In genomic region chr2:72235361-72235901, GRCm38 (mm10) we compare ENCODE assay signal across 8 mouse cellular contexts. TPM values are rescaled to one million over a fixed set of nuclear protein-coding genes. Genes with fewer than 3 reads are reported as not detected.
A peak's percentile ranks its signal among the peaks of the same experiment; 100 is the strongest.
DNase-seq lines count a peak whose midpoint lies in the region; ATAC-seq lines count a peak whose summit lies in the region.

No protein-coding gene starts in this region.

- intact Hi-C loops in heart, postnatal 36 days (cut with DNase I), result loop anchor here (1.0 to 2.0 kb wide), 3 partner anchors 49 to 155 kb away; partner anchors contain the start of gene Map3k20

- peaks cover 5% of the 10 kb centered on the region; the same call in 1 of the 2 replicates for H3K27me3 ChIP-seq in forebrain, embryonic 10.5 days (ENCODE audit: poor library complexity, severe bottlenecking)
- H3K27me3 ChIP-seq in stomach, embryonic 16.5 days (ENCODE audit: control insufficient read depth, insufficient read depth, low read length), result no peaks in the 10 kb centered on the region

- H3K4me1 ChIP-seq in forebrain, embryonic 10.5 days, result peaks cover 10% of the 10 kb centered on the region
- H3K4me1 ChIP-seq in stomach, embryonic 16.5 days (ENCODE audit: control insufficient read depth, insufficient read depth, low read length), result peaks cover 8% of the 10 kb centered on the region; the same call in 1 of the 2 replicates

- no peak for ATAC-seq in stomach, embryonic 16.5 days (ENCODE audit: insufficient read depth, low FRiP score)
- no peak for ATAC-seq in granulocyte monocyte progenitor cell, adult 5-6 weeks (replicated peaks; ENCODE audit: poor library complexity, severe bottlenecking)

- peak; percentile 36 for DNase-seq in lung, postnatal 10 days
- DNase-seq in lung, postnatal 25 days (ENCODE audit: low spot score), result no peak
- DNase-seq in forebrain, embryonic 10.5 days (ENCODE audit: extremely low spot score, low spot score), result no peak
- peak; percentile 39 to 62 for DNase-seq in heart, postnatal 36 days
- DNase-seq in embryo, embryonic 10.5 days (ENCODE audit: low spot score), result no peak
- DNase-seq in kidney, postnatal 4 days, result no peak

- peak overlapping the region; percentile 56 for H3K27ac ChIP-seq in forebrain, embryonic 10.5 days
- peak overlapping the region; percentile 78 for H3K27ac ChIP-seq in stomach, embryonic 16.5 days (ENCODE audit: low read length)

- H3K9ac ChIP-seq in stomach, embryonic 16.5 days (ENCODE audit: low read length), result no peak overlapping the region

- no peaks in the 10 kb centered on the region for H3K36me3 ChIP-seq in forebrain, embryonic 10.5 days (replicated peaks)
- no peaks in the 10 kb centered on the region for H3K36me3 ChIP-seq in stomach, embryonic 16.5 days (ENCODE audit: control insufficient read depth, insufficient read depth, low read length)

- 62% methylated on average over 12 of the region's 12 CpGs for WGBS in forebrain, embryonic 10.5 days
- 53% methylated on average over 12 of the region's 12 CpGs for WGBS in stomach, embryonic 16.5 days

- no peak overlapping the region for H3K4me3 ChIP-seq in forebrain, embryonic 10.5 days
- no peak overlapping the region for H3K4me3 ChIP-seq in stomach, embryonic 16.5 days (replicated peaks; ENCODE audit: low read length)

- H3K9me3 ChIP-seq in forebrain, embryonic 10.5 days, result no peaks in the 10 kb centered on the region
- H3K9me3 ChIP-seq in stomach, embryonic 16.5 days (replicated peaks; ENCODE audit: control insufficient read depth, low read length), result no peaks in the 10 kb centered on the region

- no peak overlapping the region for H3K4me2 ChIP-seq in stomach, embryonic 16.5 days (ENCODE audit: low read depth, low read length)

RNA-seq across cellular contexts. Expression of gene Map3k20, which starts 50.0 kb away (rescaled TPM):
- polyA plus RNA-seq in forebrain, embryonic 10.5 days (2016; fragmentation: Nextera tagmentation; extraction: Ambion mirVana), result 6.9 and 7.6 TPM in 2 replicates
- total RNA-seq in heart, postnatal 36 days (2021), result 100 to 1,000 TPM; 286 to 292 TPM
- 24.6 and 25.0 TPM in 2 replicates for polyA plus RNA-seq in stomach, embryonic 16.5 days (2015; fragmentation: Nextera tagmentation; extraction: Ambion mirVana)
- total RNA-seq in granulocyte monocyte progenitor cell, adult 5-6 weeks (2014; fragmentation: Nextera tagmentation), result 66.1 and 82.8 TPM in 2 replicates
- total RNA-seq in granulocyte monocyte progenitor cell, adult 5-6 weeks (2017), result 71.7 and 77.0 TPM in 2 replicates

Comparison
In these comparisons a context has a peak if more than half of its experiments do, and no peak if none do; other contexts are left out.
1. DNase-seq: peak in lung, postnatal 10 days (single experiment) and heart, postnatal 36 days (2 of 2); none in lung, postnatal 25 days (single experiment), forebrain, embryonic 10.5 days (single experiment), embryo, embryonic 10.5 days (single experiment) and kidney, postnatal 4 days (0 of 2).